Mouse (Mus musculus) intestine, postnatal 0 days (tissue): Measurements from ENCODE around the gene Clstn2. TPM values are rescaled to one million over a fixed set of nuclear protein-coding genes. Genes with fewer than 3 reads are reported as not detected.

Experiments
- ATAC-seq: fragments of 200-750 bp; cut with Nextera tagmentation; 2 replicates; pipeline ENCODE4 v1.8.0; 2017; ENCODE audit warnings: mild to moderate bottlenecking, moderate TSS enrichment, moderate library complexity
- H3K27ac ChIP-seq: fragments of 300-500 bp; sonication (generic); 2 replicates; pipeline ENCODE4 v1.5.1; 2014; ENCODE audit warnings: mild to moderate bottlenecking, low read depth, low read length, moderate library complexity
- H3K27me3 ChIP-seq: fragments of 300-500 bp; sonication (generic); replicated peaks from 2 replicates; pipeline ENCODE4 v1.6.1; 2014; ENCODE audit warnings: low read length, mixed read lengths; ENCODE audit not compliant: control insufficient read depth, insufficient read depth
- H3K36me3 ChIP-seq: fragments of 300-500 bp; sonication (generic); 2 replicates; pipeline ENCODE4 v1.6.1; 2014; ENCODE audit warnings: mild to moderate bottlenecking, moderate library complexity; ENCODE audit not compliant: control insufficient read depth, insufficient read depth
- H3K4me1 ChIP-seq: fragments of 300-500 bp; sonication (generic); replicated peaks from 2 replicates; pipeline ENCODE4 v1.6.1; 2014; ENCODE audit warnings: antibody characterized with exemption, low read length, mixed read lengths; ENCODE audit not compliant: control insufficient read depth, insufficient read depth
- H3K4me2 ChIP-seq: fragments of 300-500 bp; sonication (generic); replicated peaks from 2 replicates; pipeline ENCODE4 v1.6.1; 2014; ENCODE audit warnings: low read depth, mild to moderate bottlenecking, moderate library complexity
- H3K4me3 ChIP-seq: fragments of 300-500 bp; sonication (generic); 2 replicates; pipeline ENCODE4 v1.5.1; 2014; ENCODE audit warnings: low read depth, low read length
- H3K9ac ChIP-seq: fragments of 300-500 bp; sonication (generic); 2 replicates; pipeline ENCODE4 v1.6.1; 2014; ENCODE audit warnings: mild to moderate bottlenecking, low read depth, low read length
- H3K9me3 ChIP-seq: fragments of 300-500 bp; sonication (generic); 2 replicates; pipeline ENCODE4 v1.6.1; 2016; ENCODE audit warnings: mixed run types; ENCODE audit not compliant: control insufficient read depth
- CTCF ChIP-seq: sonication (generic); IDR thresholded peaks from 2 replicates; pipeline ENCODE4 v1.5.1; 2016; ENCODE audit warnings: low read depth, mild to moderate bottlenecking, control low read depth, antibody characterized with exemption, moderate library complexity
- WGBS: fragments of 180-500 bp; shearing (Covaris S2); extraction: QIAGEN DNeasy Blood & Tissue Kit; methylation state at CpG from one replicate; pipeline ENCODE4 v1.1.7; 2014; 5-methylcytosine and 5-hydroxymethylcytosine counted together
- polyA plus RNA-seq: library from polyadenylated mRNA; unstranded; fragments of >200 nt; fragmentation: Nextera tagmentation; extraction: Ambion mirVana; gene quantifications from 2 replicates; pipeline ENCODE4 v1.2.1, GENCODE M21; 2015

Clstn2 gene
- polyA plus RNA-seq, 1 experiment from 2014 or later: 0.26 TPM

- no peak for TF ChIP-seq CTCF
- Histone ChIP-seq H3K9ac (no peak overlapping the region), H3K4me1 (no peaks in the 10 kb centered on the region), H3K9me3 (no peaks in the 10 kb centered on the region), H3K4me3 (no peak overlapping the region), H3K36me3 (no peaks in the 10 kb centered on the region), H3K27me3 (no peaks in the 10 kb centered on the region), H3K27ac (no peak overlapping the region), H3K4me2 (no peak overlapping the region)
- ATAC-seq: no peak
- WGBS: 76% methylated on average over 1 of the region's 1 CpGs
These were observed 505.1 kb downstream of the Clstn2 start for GRCm38 (mm10) chr9:97527926-97528325.

- Histone ChIP-seq H3K4me2 (no peak overlapping the region), H3K27me3 (no peaks in the 10 kb centered on the region), H3K27ac (no peak overlapping the region), H3K4me3 (no peak overlapping the region), H3K36me3 (no peaks in the 10 kb centered on the region), H3K4me1 (no peaks in the 10 kb centered on the region), H3K9me3 (no peaks in the 10 kb centered on the region), H3K9ac (no peak overlapping the region)
- WGBS: 92% methylated on average over 1 of the region's 1 CpGs
- TF ChIP-seq CTCF: no peak
- no peak for ATAC-seq
These were observed 505.7 kb downstream of the Clstn2 start for GRCm38 (mm10) chr9:97527276-97527675.

- no peak for TF ChIP-seq CTCF
- no peaks in the 10 kb centered on the region for H3K27me3 ChIP-seq
- H3K4me1 ChIP-seq: no peaks in the 10 kb centered on the region
- 85% methylated on average over 3 of the region's 3 CpGs for WGBS
- ATAC-seq: no peak
- no peak overlapping the region for H3K27ac ChIP-seq
- no peaks in the 10 kb centered on the region for H3K36me3 ChIP-seq
- no peak overlapping the region for H3K9ac ChIP-seq
- no peak overlapping the region for H3K4me2 ChIP-seq
- no peaks in the 10 kb centered on the region for H3K9me3 ChIP-seq
- H3K4me3 ChIP-seq: no peak overlapping the region
These were observed 507.4 kb downstream of the Clstn2 start for GRCm38 (mm10) chr9:97525563-97525962.

- Histone ChIP-seq H3K4me3 (no peak overlapping the region), H3K27me3 (no peaks in the 10 kb centered on the region), H3K4me2 (no peak overlapping the region), H3K36me3 (no peaks in the 10 kb centered on the region), H3K9ac (no peak overlapping the region), H3K27ac (no peak overlapping the region), H3K4me1 (no peaks in the 10 kb centered on the region), H3K9me3 (no peaks in the 10 kb centered on the region)
- no peak for TF ChIP-seq CTCF
- no peak for ATAC-seq
- 64% methylated on average over 3 of the region's 3 CpGs for WGBS
These were observed 508.1 kb downstream of the Clstn2 start for GRCm38 (mm10) chr9:97524861-97525260.

- Histone ChIP-seq H3K9me3 (no peaks in the 10 kb centered on the region), H3K27ac (no peak overlapping the region), H3K27me3 (no peaks in the 10 kb centered on the region), H3K4me3 (no peak overlapping the region), H3K9ac (no peak overlapping the region), H3K36me3 (no peaks in the 10 kb centered on the region), H3K4me1 (no peaks in the 10 kb centered on the region), H3K4me2 (no peak overlapping the region)
- TF ChIP-seq CTCF: no peak
- 92% methylated on average over 3 of the region's 3 CpGs for WGBS
- no peak for ATAC-seq
These were observed 512.2 kb downstream of the Clstn2 start for GRCm38 (mm10) chr9:97520771-97521170.

- 60% methylated on average over 3 of the region's 3 CpGs for WGBS
These were observed 516.0 kb downstream of the Clstn2 start for GRCm38 (mm10) chr9:97517006-97517405.

GRCm38 (mm10) chr9:97514639-97515038 is 518.3 kb downstream of the Clstn2 start:
- WGBS: 89% methylated on average over 2 of the region's 2 CpGs
- H3K9ac ChIP-seq: no peak overlapping the region
- H3K36me3 ChIP-seq: no peaks in the 10 kb centered on the region
- no peaks in the 10 kb centered on the region for H3K27me3 ChIP-seq
- no peak overlapping the region for H3K27ac ChIP-seq
- H3K4me2 ChIP-seq: no peak overlapping the region
- no peaks in the 10 kb centered on the region for H3K9me3 ChIP-seq
- ATAC-seq: no peak
- no peaks in the 10 kb centered on the region for H3K4me1 ChIP-seq
- no peak overlapping the region for H3K4me3 ChIP-seq
- no peak for TF ChIP-seq CTCF

More at GRCm38 (mm10) chr9:97517006-97517405, 516.0 kb downstream of the Clstn2 start:
- Histone ChIP-seq H3K36me3 (no peaks in the 10 kb centered on the region), H3K9me3 (no peaks in the 10 kb centered on the region), H3K4me1 (no peaks in the 10 kb centered on the region), H3K27me3 (no peaks in the 10 kb centered on the region), H3K9ac (no peak overlapping the region), H3K4me3 (no peak overlapping the region), H3K4me2 (no peak overlapping the region), H3K27ac (no peak overlapping the region)
- no peak for TF ChIP-seq CTCF
- no peak for ATAC-seq
